13 mouse cellular contexts compared by ENCODE assay signal in genomic region chr4:97486354-97486753, GRCm38 (mm10).
DNase-seq lines count a peak whose midpoint lies in the region; ATAC-seq and TF ChIP-seq lines count a peak whose summit lies in the region.
"Had no signal": no experiment of that assay in that cellular context is flagged by ENCODE, and none has a peak within 500 bp of the region (broad histone marks: within the 10 kb centered on the region; RNA-seq: fewer than 3 reads in every experiment).

No protein-coding gene starts in this region.

- no peak for TF ChIP-seq CTCF in brain, embryonic 14.5 days (IDR thresholded peaks at IDR 0.05; ENCODE audit: borderline replicate concordance, extremely low read depth, insufficient read depth, insufficient read length)

- H3K36me3 ChIP-seq in hindbrain, embryonic 11.5 days (ENCODE audit: control insufficient read depth, insufficient read depth, low read length) = no peaks in the 10 kb centered on the region
- H3K36me3 ChIP-seq in hindbrain, embryonic 10.5 days = no peaks in the 10 kb centered on the region
- H3K36me3 ChIP-seq in hindbrain, embryonic 15.5 days = no peaks in the 10 kb centered on the region
- H3K36me3 ChIP-seq: embryonic facial prominence, embryonic 15.5 days; heart, embryonic 10.5 days had no signal

- no peak overlapping the region for H3K9ac ChIP-seq in hindbrain, embryonic 11.5 days (ENCODE audit: low read depth, low read length)
- H3K9ac ChIP-seq in hindbrain, embryonic 15.5 days = no peak overlapping the region
- H3K9ac ChIP-seq: embryonic facial prominence, embryonic 15.5 days had no signal

- WGBS in hindbrain, embryonic 11.5 days = 57% methylated on average over 10 of the region's 10 CpGs
- 71% methylated on average over 10 of the region's 10 CpGs for WGBS in hindbrain, embryonic 10.5 days
- WGBS in hindbrain, embryonic 15.5 days = 45% methylated on average over 10 of the region's 10 CpGs

- no peak for DNase-seq in hindbrain, embryonic 11.5 days (ENCODE audit: low spot score)
- DNase-seq in hindbrain, embryonic 10.5 days (ENCODE audit: low spot score) = no peak
- peak; percentile 43 for DNase-seq in brain, embryonic 14.5 days (ENCODE audit: low read depth)
- no peak for DNase-seq in Muller cell, postnatal 12 days (ENCODE audit: inconsistent ontology term)
- no peak for DNase-seq in urinary bladder, postnatal 4 days (ENCODE audit: low spot score in 2 of 2)
- DNase-seq in right cerebral cortex, postnatal 14 days = no peak
- DNase-seq: cerebellum, adult 11-12 months; lung, postnatal 14 days had no signal

- H3K27me3 ChIP-seq in hindbrain, embryonic 11.5 days (ENCODE audit: control insufficient read depth, insufficient read depth, low read length) = no peaks in the 10 kb centered on the region
- H3K27me3 ChIP-seq in hindbrain, embryonic 10.5 days (ENCODE audit: insufficient read depth, poor library complexity, severe bottlenecking) = no peaks in the 10 kb centered on the region
- no peaks in the 10 kb centered on the region for H3K27me3 ChIP-seq in hindbrain, embryonic 15.5 days
- H3K27me3 ChIP-seq: embryonic facial prominence, embryonic 15.5 days had no signal

- H3K27ac ChIP-seq in hindbrain, embryonic 11.5 days (ENCODE audit: low read depth, low read length) = no peak overlapping the region
- H3K27ac ChIP-seq in hindbrain, embryonic 10.5 days = no peak overlapping the region
- no peak overlapping the region for H3K27ac ChIP-seq in hindbrain, embryonic 15.5 days (replicated peaks)
- H3K27ac ChIP-seq: embryonic facial prominence, embryonic 15.5 days; heart, embryonic 10.5 days; layer of hippocampus, adult 2 months had no signal

- H3K9me3 ChIP-seq in hindbrain, embryonic 11.5 days (ENCODE audit: control insufficient read depth, low read length) = no peaks in the 10 kb centered on the region
- H3K9me3 ChIP-seq in hindbrain, embryonic 10.5 days = no peaks in the 10 kb centered on the region
- no peaks in the 10 kb centered on the region for H3K9me3 ChIP-seq in hindbrain, embryonic 15.5 days
- H3K9me3 ChIP-seq: embryonic facial prominence, embryonic 15.5 days; heart, embryonic 10.5 days had no signal

- H3K4me1 ChIP-seq in hindbrain, embryonic 11.5 days (replicated peaks; ENCODE audit: control insufficient read depth, insufficient read depth, low read length) = no peaks in the 10 kb centered on the region
- H3K4me1 ChIP-seq in hindbrain, embryonic 10.5 days (replicated peaks) = 0 out of 2 replicates have a peak, but pooled peaks cover 5% of the 10 kb centered on the region
- H3K4me1 ChIP-seq in hindbrain, embryonic 15.5 days (replicated peaks) = 0 out of 2 replicates have a peak, but pooled peaks cover 14% of the 10 kb centered on the region
- H3K4me1 ChIP-seq: embryonic facial prominence, embryonic 15.5 days had no signal

- H3K4me3 ChIP-seq in hindbrain, embryonic 11.5 days (ENCODE audit: low read depth, low read length) = no peak overlapping the region
- H3K4me3 ChIP-seq in hindbrain, embryonic 10.5 days = no peak overlapping the region
- H3K4me3 ChIP-seq in hindbrain, embryonic 15.5 days = no peak overlapping the region
- H3K4me3 ChIP-seq: embryonic facial prominence, embryonic 15.5 days; heart, embryonic 10.5 days; layer of hippocampus, adult 2 months had no signal

- ATAC-seq in hindbrain, embryonic 11.5 days (ENCODE audit: low FRiP score) = peak; percentile 55; the same call in 1 of the 2 replicates
- ATAC-seq in hindbrain, embryonic 15.5 days (ENCODE audit: low FRiP score, low read depth) = peak; percentile 65; the same call in 1 of the 2 replicates
- ATAC-seq in megakaryocyte progenitor cell, adult 5-6 weeks (replicated peaks; ENCODE audit: poor library complexity) = peak; percentile 54

- no peak for TF ChIP-seq POLR2A in brain, embryonic 14.5 days (IDR thresholded peaks at IDR 0.05; ENCODE audit: borderline replicate concordance, extremely low read depth, insufficient read depth, insufficient read length, poor library complexity, severe bottlenecking)

- no peak overlapping the region for H3K4me2 ChIP-seq in hindbrain, embryonic 11.5 days (replicated peaks; ENCODE audit: low read depth, low read length)
- H3K4me2 ChIP-seq in hindbrain, embryonic 15.5 days = no peak overlapping the region
- H3K4me2 ChIP-seq: embryonic facial prominence, embryonic 15.5 days had no signal
